Mouse (Mus musculus) cerebellum, postnatal 14 days (tissue): ENCODE measurements around the gene Dnah11.

Experiments
- DNase-seq, 2 experiments: peaks; one replicate each; pipeline ENCODE4 v3.0.0; 2021; ENCODE audit warnings: mixed read lengths in 2 of 2

Gene Dnah11

DNA sequence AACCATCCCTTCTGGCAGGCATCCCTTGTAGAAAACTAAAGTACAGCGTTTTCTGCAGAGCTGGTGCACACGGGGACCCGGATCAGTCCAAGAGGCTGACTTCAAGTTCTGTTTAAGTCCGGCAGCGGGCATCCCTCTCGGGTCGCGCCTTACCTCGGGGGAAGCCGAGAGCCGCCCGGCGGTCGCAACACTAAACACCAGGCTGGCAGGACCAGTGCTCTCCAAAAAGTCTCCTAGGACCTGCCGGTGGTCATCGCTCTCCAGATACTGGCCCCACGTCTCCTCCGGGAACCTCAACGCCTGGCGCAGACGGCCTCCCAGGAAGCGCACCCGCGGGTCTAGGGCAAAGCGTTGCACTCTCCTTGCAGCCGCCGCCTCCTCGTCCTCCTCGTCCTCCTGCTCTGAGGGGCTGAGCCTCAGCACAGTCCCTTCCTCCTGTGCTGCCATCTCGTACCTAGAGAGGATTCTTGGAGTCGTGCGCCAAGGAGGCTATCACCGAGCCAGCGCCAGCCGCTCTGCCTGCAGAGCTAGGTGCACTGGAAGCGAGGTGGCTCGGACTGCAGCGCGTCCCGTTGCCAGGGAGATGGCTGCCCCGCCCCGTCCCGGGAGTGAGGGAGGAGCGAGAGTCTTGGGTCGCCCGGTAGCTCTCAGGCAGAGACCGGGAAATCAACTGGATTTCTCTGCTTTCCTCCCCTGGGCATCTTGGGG, at the start of gene Dnah11:
Gene Dnah11, minus strand, starts transcription at position 658 of the 708 bp plus-strand sequence.
- peak; percentile 80 to 84 for DNase-seq

DNA sequence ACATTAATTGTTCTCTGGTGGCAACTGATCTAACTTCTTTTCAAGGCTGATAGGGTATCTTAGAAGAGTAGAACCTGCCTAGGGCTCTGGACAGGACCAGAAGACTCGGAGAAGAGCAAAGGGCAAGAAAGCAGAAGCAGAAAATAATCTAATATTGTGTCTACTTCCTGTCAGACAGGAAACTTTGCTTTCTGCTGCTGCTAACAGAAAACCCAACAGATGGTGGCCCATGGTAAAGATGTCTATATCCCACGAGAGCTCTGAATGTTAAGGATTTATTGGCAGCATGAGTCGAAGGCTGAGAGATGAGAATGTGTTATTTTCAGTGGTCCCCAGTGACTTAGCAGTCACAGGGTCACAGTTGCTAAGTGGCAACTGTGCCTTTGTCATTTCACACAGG, 22.3 kb upstream of the Dnah11 start:
- DNase-seq: no peak

DNA sequence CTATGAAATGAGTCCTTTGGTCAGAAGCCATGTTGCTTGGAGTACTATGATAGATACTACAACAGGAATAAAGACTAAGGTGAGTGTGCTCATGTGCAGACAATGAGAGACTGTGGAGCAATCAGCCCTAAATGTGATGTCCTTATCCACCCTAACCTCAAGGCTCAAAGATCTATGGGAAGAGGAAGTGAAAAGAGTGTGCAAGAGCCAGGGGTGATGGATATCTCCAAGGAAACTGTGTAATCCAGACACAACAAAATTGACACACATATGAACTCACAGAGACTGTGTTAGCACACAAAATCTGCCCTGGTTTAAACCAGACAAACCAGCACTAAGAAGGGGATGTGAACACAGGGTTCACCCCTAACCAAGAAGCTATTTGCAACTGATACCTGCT, 21.2 kb upstream of the Dnah11 start:
- DNase-seq: no peak

DNA sequence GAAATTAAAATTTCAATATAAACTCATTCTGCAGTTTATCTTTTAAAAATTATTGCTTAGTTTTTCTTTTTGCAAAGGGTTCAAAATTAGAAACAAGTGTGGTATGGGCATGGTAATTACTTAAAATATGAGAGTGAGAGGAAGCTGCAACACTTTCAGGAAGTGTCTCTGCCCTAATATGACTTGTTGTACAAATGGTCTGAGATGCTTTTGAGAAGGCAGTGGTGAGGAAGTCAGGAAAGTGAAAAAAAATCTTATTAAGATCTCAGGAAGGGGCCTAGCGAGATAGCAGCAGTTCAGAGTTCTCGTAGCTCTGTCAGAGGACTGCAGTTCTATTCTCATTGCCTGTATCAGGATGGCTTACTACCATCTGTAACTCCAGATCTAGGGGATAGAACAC, 13.3 kb upstream of the Dnah11 start:
- DNase-seq: no peak

DNA sequence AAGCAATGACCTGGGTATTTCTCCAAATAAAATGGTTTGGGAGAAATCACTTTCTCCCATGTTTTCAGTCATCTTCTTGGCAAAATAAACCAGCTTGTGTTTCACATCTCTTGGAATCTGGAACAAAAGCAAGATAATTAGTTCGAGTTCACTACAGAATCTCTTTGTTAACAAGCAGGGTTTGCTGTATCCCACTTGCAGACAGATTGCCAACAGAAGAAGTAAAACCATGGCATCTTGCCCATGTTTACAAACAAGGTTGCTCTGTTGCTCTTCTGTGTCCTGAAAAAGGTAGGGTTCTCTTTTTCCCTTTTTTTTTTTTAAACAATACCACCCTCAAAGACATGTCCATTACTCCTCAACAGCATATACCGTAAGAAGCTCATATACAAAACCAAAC, 2.3 kb downstream of the Dnah11 start:
- DNase-seq: peak in 1 of 2 experiments; percentile 21

DNA sequence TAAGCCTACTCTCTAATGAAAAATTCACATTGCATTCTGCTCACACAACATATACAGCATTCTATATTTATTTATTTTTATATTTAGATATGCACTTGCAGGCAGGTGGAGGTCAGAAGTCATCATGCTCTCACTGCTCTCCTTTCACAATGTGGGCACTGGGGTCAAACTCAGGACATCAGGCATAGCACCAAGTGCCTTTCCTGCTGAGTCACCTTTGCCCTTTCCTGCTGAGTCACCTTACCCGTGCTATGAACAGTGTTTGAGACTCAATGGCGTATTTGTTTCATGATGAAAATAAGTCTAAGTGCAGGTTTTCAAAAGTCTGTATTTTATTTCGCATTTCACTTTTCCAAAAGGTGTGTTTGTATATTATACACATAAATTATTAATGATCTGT, 9.3 kb downstream of the Dnah11 start:
- no peak for DNase-seq

DNA sequence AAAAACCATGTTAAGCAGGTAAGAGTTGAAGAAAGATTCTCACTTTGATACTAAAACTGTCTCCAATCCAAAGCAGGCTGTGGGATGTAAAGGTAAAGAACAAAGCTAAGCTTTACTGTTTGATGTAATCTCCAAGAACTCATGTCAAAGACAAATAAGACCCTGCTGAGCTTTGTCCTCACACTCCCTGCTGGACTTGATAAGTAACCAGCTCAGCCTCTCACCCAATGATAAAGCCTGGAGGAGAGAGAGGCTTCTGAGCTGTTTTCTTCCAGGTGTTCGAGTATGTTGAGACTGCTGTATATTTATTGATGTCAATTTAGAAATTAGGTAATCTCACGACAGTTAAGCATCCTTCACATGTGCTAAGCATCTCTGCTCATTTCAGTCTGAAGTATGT, 11.2 kb downstream of the Dnah11 start:
- no peak for DNase-seq

DNA sequence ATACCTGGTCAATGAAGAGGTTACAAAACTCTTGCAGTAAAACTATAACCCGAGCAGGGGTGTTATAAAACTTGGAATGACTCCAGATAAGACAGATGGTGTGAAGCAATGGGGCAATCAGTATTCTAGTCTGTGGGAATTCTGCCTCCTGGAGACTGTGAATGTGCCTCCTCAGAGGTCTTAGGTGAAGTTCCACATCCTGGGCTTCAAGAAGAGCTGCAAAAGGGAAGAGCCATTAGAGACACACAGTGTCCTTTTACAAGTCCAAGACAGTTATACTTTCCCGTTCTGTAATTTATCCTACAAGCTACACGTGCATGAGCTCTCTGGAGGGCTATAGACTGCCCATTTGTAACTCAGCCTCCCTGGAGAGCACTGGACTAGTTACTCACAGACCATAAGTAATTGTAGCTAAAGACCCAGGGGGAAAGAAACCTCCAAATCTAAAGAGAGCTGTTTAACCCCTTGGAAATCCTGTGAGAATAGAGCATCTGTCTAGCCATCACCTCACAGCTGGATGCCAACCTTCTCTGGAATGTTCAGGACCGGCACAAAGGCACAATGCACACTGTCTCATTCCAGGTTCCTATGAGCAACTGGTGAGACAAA, 11.9 kb downstream of the Dnah11 start:
- peak; percentile 8 to 27 for DNase-seq

DNA sequence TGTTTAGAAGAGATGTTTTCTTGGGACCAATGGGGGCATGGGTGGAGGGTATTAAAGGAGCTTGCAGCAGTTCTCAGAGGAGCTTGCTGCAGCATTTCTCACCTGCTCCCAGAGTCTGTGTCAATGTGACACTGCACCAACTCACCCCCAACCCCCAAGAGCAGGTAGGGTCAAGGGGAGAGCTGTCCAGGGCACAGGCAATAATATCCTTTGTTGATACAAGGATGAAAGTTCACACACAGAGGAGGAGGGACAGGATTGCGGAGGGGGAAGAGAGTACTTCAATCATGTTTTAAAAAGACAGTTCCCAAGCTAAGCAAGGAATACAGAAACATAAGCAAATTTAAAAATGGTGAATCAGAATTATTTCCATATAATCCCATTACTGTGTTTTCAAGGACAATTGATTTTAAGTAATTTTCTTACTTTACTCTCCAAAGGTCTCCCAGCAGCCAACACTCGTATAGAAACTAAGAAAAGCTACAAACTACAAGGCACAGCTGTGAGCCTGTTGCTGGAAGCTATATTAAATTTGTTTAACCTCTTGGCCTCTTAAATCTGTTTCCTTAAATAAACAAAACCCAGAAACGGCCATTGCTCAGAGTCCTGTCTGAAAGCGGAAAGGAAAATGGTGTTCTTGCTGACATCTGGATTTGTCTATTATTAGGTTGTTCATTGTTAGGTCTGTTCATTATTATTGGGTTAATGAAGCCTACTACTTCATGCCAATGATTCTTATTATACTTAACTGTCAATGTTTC, 12.5 kb downstream of the Dnah11 start:
- DNase-seq: no peak

DNA sequence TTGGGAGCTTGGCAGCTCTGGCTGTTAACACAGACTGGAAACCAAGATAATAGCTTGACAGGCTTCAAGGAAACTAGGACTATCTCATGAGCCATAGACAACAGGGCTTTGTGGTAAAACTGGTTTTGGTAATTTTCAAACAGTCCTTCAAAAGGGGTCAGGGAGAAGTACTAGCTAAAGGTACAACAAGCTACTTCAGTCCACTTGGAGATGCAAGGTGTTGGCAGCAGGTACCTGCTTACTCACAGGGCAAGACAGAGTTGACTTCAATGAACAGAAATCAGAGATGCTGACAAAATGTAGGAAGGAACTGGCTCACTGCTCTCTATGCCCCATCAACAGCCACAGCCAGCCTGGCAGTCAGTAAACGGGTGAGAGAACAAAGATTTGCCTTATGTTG, 14.1 kb downstream of the Dnah11 start:
- no peak for DNase-seq

DNA sequence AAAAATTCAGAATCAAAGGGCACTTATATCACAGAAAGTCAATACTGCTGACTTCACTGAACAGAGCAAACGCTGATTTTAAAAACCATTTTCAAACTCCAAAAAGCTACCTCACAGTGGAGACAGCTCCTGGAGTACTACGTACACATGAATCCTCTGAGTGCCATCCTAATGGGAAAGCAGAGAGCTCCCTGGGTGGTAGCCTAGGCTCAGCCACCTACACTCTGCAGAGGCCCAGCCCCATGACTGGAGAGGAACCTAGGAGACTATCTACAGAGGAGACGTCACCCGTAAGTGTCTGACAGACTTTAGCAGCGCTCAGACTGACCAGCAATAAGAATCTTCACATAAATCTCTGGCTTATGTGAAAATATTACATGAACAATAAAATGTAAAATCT, 21.1 kb downstream of the Dnah11 start:
- no peak for DNase-seq

DNA sequence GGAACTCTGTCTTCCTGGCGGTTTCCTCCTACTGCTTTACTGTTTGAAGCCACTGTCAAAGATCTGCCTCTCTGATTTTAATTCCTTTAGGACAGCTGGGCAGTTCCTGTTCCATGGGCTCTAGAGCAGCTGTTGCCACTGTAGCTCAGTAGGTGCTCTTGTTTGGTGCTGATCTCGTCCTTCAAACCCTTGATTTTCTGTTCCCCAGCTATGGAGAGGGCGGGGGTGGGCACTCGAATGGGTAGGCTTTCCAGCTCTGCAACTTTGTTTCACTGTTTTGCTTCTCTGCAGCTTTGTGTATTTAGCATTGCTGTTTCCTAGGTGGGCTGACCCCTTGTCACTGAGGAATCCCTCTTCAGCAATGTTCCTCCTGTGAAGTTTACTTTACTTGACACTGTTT, 34.1 kb downstream of the Dnah11 start:
- DNase-seq: no peak

DNA sequence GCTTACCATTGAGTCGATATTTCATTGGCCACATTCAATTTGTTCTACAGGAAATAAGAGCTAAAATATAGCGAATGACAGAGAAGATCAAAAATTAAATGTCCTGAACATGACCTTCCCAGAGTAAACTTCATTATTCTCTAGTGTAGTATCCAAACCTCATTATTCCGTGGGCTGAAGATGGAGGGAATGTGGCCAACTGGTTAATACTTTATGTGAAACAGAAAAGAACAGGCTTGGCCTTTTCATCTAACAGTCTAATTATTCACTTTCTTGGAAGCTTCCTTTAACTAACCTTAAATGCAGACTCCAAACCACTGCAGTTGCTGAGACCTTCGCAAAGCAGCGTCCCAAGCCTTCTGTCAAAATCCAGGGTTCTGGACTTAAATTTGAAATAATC, 41.9 kb downstream of the Dnah11 start:
- no peak for DNase-seq

DNA sequence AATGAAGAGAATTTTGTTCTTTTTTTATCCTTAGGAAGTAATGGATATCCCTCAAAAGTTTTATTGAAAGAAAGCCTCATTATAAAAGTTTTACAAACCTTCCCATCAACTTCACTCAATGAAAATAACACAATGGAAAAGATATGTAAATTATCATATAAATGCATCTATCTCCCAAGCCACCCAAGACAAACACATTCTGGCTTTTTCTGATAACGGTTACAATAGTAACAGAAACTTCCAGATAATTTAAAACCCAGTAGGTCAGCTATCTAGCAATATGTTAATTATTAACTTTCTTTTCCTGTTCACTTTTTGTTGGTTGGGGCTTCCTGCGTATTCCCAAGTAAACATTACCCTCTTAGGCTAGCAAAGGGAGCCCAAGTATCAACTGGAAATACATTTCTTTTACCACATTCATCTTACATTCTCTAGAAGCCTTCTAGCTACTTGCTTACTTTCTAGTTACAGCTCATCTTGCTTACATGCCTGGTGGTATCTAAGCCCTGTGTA, 51.3 kb downstream of the Dnah11 start:
- DNase-seq: no peak

DNA sequence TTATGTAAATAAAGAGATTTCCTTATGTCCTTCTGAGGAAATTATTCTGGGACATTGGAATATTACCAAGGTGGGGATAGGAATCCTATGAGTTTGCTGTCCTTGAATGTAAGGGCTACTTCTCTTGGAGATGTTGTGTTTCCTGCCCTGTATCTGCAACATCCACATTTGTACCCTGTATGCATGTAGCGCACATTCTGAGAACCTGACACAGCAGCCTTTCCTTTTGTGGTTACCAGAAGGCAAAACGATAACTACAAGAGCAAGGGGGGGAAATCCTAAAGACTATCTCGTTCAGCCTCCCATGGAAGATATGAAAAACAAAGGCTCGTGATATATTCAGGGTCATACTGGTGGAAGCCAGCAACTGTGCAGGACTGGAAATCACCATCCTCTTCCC, 70.7 kb downstream of the Dnah11 start:
- no peak for DNase-seq

DNA sequence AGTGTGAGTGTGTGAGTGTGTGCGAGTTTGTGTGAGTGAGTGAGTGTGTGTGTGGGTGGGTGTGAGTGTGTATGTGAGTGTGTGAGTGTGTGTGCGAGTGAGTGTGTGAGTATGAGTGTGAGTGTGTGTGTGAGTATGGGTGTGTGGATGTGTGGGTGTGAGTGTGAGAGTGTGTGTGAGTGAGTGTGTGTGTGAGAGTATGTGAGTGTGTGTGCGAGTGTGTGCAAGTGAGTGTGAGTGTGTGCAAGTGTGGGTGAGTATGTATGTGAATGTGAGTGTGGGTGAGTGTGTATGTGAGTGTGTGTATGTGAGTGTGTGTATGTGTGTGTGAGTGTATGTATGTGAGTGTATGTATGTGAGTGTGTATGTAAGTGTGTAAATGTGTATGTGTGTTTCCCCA, 79.2 kb downstream of the Dnah11 start:
- DNase-seq: no peak

DNA sequence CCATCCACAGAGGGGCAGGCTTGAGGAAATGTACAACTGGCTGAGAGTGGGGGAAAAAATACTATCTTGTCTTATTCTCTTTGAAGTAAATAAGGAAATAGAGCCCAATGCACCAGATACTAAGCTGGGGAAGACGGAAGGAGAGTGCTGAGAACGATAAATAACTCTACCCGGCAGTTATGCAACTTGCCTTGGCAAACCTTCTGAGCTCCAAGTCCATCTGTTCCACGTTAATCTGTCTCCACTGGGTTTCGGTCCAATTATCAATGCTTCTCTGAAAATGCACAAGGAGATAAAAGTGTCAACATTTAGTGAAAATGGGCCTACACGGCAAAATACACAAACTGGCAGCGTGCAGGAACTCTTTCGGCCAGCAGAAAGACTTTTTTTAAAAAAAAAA, 86.2 kb downstream of the Dnah11 start:
- peak; percentile 53 to 82 for DNase-seq

DNA sequence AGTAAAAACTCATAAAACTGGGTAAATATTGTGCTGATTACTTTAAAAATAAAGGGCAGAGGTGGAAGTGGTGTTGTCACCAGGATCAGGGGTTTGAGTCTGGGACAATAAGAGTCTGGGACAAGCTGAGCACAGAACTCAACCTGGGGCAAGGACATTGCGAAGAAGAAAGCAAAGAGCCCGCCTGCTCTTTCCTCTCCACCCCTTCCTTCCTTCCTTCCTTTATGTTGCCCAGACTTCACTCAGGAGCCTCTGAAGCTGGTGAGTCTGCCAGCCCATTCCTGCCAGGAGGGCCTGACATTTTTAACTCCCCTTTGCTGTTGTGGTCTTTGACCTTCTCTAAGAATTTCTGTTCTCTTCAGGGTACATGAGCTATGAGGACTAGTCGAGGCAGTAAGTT, 86.9 kb downstream of the Dnah11 start:
- no peak for DNase-seq

DNA sequence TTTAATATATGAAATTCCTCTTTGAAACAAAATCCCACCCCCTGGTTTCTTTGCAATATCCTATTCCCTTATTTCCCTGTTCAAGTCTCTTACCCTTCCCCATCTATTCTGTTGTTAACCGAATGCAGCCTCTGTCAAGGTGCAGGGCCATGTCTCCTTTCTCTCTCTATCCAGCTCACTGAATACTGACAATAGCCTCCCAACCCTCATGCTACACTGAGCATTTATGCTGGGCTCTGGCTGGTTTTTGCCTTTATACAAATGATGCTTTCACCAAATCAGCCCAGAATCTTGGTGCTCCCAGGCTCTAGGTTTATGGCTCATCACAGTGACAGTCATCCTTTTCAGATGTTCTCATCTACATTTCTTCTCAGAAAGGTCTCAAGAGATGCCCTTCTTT, 91.1 kb downstream of the Dnah11 start:
- no peak for DNase-seq

DNA sequence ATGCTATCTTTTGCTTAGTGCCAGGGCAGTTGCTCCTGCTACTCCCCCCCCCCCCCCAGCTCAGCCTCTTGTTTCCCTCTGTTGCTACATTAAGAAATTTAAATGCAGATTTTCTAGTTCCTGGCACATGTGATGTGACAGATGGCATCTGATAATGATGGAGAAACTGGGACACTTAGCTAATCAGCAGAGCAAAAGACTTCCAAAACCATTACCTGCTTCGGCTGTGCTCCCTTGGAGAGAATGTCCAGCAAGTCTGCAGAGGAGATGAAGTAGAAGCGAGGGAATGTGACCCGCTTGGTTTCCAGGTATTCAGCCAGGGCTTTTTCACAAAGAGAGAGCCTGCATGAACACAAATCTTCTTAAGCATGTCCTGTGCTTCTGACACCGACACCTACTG, 94.3 kb downstream of the Dnah11 start:
- peak; percentile 56 to 83 for DNase-seq

DNA sequence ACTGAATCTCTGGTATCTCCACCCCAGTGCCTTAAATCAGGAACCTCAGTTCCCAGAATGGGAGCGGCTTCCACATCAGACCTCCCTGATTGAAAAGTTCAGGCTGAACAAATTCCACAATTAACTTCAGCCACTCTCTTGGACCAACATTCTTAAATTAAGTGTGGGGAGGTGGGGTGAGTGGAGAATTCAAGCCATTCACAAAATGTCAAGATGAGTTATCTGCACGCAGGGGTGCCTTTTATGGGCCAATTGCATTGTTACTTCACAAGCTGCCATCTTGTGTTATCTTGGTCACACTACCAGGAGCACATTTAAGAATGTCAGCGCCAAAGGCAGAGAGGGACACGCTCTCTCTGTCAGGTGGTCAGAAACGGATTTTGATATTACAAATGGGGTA, 99.1 kb downstream of the Dnah11 start:
- no peak for DNase-seq

DNA sequence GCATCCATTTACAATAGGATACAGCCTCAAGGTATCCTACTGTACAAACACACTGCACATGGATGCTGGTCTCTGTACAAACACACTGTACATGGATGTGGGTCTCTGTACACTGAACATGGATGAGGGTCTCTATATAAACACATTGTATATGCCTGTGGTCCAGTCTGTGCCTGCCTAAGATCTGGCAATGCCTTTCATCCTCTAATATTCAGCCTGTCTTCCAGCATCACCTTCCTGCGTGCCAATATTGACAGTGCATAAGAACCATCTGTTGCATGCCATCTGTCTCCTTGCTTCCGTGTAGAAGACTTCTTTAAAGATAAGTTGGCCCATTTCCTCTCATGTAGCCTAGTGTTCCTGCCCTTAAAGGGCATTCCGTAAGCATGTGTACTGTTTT, 100.6 kb downstream of the Dnah11 start:
- DNase-seq: peak; percentile 51 to 75

DNA sequence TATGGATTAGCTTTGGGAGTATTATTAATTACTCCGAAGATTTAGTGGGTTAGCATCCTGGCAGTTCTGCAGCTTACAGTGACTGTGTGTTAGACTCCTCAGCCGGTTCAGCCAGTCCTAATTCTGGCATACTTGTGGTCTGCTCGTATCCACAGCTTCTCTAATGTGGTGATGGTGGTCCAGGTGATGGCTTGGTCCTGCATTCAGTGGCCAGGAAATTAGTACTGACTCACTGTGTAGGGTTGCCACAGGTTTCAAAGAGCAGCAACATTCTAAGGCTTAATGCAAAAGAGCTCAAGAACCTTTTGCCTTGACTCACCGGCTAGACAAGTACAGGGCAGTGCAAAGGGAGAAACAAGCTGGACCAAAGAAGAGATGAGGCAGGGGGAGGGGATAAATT, 103.9 kb downstream of the Dnah11 start:
- no peak for DNase-seq

DNA sequence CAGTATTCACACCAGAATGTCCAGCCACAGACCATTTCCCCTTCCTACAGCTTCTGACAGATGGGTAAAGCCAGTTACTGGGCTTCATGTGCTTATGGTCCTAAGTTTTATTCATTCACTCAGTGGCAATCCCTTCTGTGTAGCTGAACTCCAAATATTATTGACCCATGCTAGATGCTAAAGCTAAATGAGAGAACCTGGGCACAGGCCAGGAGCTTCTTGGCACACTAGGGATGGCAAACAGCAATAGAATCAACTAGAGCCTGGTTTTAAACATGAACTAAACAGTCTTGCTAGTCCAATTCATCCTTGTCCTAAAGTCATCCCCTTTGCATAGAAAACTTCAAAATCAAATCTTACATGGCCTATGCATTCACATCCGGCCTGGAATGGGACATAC, 113.6 kb downstream of the Dnah11 start:
- peak; percentile 41 to 55 for DNase-seq
